Mouse (Mus musculus) lung, postnatal 10 days (tissue): ENCODE measurements at regions not wholly inside any gene's neighbourhood (a gene's known extent, or its start where the extent isn't known, plus 50 kb on each side); places are given as distances from the start of the nearest gene placed in this dataset.

Experiments
- DNase-seq: peaks from one replicate; pipeline ENCODE4 v3.0.0; 2021

DNA sequence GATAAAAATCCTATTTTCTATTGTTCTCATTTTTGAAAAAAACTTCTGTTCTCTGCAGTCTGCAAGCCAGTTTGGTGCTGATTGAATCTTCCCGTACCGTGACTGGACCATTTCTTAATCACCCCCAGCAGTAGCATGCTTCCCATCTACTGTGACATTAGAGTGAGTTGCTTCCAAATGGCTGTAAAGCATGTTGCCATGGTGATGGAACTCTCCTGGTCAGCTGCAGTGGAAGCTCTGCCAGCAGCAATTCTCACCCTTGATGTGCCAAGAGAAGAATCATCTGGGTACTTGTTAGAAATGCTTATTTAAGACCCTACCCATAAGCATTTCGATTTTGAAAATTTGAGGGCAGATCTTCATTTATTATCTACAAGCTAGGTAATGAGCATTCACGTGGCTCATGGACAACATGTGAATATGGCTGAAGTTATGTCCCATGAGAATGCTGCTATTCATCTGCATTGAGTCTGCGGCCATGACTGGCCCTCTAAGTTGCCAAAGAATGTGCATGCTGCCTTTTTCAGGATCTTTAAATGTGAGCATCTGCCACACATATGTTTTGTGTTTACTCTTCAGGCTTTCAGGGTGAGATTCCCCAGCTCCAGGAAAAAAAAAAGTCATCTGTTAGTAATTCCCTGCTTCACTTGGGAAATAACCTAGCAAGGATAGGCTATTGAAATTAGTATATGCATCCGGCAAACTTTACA is 62.8 kb downstream of the H2al1n start:
- DNase-seq = no peak

DNA sequence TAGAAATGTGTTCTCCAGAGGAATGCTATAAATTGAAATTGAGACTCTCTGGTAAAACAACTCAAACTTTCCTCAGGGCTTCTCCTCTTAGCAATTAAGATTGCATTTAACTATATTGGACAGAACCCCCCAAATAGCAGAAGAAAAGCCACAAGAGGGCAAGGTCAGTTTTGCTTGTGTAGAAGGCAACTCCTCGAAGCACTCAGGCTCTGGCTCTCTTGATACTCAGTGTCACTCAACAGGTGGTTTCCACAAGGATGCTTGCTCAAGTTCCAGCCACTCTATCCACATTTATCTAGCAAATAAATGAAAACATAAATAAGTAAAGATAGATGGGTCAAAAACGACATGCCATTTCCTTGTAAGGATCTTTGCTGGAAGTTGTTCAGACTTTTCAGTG is 68.4 kb downstream of the H2al1n start:
- no peak for DNase-seq

DNA sequence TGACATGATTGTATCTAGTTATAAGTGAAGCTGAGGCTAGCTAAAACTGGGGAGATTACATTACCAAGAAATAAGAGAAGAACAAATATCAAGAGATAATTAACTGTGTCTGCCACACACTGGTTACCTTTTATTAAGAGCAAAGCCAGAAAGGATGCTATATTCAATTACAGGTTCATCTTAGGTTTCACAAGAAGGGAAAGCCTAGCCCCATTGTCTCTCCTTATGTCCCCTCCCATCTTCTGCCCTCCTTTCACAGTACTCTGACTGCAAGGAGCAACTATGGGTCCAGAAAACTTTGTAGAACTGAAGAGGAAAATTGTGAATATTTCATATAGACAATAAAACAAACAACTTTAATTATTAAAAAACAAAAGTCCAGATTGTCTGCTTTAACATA is 68.8 kb downstream of the H2al1n start:
- DNase-seq = no peak

GRCm38 (mm10) chrX:14294890-14295289 is 83.9 kb downstream of the H2al1n start:
- DNase-seq = no peak

- DNase-seq = no peak
Observed at GRCm38 (mm10) chrX:14302125-14302524, 91.2 kb downstream of the H2al1n start.

- DNase-seq = peak; percentile 1
Observed at GRCm38 (mm10) chrX:14312746-14313145, 101.8 kb downstream of the H2al1n start.

GRCm38 (mm10) chrX:14352416-14352815 is 141.5 kb downstream of the H2al1n start:
- no peak for DNase-seq

DNA sequence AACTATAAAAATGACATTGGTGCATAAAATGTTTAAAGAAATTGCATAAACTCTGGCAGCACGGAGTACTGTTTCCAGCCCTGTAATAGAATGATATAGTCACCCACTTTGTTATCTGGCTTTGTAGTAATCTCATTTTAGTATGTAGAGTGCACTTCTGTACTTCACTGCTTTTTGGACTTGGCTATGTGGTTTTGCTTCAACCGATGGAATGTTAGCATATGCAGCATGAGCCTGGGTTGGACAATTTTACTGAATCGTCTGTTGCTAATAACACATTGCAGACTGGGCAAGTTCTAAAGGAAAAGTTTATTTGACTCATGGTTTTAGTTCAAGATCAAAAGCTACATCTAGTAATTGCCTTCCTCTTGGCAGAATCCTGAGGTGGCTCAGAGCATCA is 142.4 kb downstream of the H2al1n start:
- no peak for DNase-seq

DNA sequence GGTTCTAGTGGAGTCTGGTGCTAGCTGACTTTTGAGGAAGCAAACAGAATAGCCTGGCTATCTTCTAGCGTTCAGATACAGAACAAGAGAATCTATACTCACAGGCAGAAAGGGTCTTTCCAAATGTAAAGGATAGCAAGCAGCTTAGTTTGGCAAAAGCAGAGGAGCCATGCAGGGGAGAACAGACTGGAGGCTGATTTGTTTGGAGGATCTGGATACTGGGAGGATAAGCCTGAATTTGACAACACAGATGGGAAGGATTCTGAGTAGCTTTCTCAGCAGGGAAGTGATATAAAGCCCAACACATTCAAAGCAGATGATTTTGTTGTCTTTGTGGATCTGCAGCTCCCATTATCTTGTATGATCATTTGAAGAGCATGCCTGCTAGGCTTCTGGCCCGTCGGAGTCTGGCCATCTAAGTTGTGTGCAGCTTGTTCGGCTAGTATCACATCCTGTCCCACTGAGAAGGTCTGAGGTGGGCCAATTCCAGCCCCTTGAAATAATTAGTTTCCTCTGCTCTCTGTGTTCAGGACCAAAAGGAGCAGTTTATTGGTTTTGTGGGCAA is 145.6 kb downstream of the H2al1n start:
- no peak for DNase-seq
